Mouse (Mus musculus) spleen, adult 12 weeks (tissue): ENCODE results near the gene Gm1113.

Source experiments
- DNase-seq: peaks from one replicate; pipeline ENCODE4 v3.0.0; 2022; ENCODE audit warnings: low spot score

Gene Gm1113

GRCm38 (mm10) chr9:35523941-35524411, 5.9 kb upstream of the Gm1113 start:
- DNase-seq: no peak

GRCm38 (mm10) chr9:35523541-35523940, 5.5 kb upstream of the Gm1113 start:
- no peak for DNase-seq

- no peak for DNase-seq
Measured at GRCm38 (mm10) chr9:35522821-35523515, 4.9 kb upstream of the Gm1113 start.

GRCm38 (mm10) chr9:35522241-35522640, 4.2 kb upstream of the Gm1113 start:
- DNase-seq: no peak

- DNase-seq: no peak
Measured at GRCm38 (mm10) chr9:35520631-35521348, 2.7 kb upstream of the Gm1113 start.

- DNase-seq: no peak
Measured at GRCm38 (mm10) chr9:35516711-35517110, 1.4 kb downstream of the Gm1113 start.

- no peak for DNase-seq
Measured at GRCm38 (mm10) chr9:35516182-35516581, 1.9 kb downstream of the Gm1113 start.

GRCm38 (mm10) chr9:35513900-35514299, 4.2 kb downstream of the Gm1113 start:
- no peak for DNase-seq

GRCm38 (mm10) chr9:35508234-35508633, 9.8 kb downstream of the Gm1113 start:
- DNase-seq: no peak

GRCm38 (mm10) chr9:35502361-35503000, 15.6 kb downstream of the Gm1113 start:
- no peak for DNase-seq

GRCm38 (mm10) chr9:35499946-35500345, 18.1 kb downstream of the Gm1113 start:
- DNase-seq: no peak

- DNase-seq: no peak
Measured at GRCm38 (mm10) chr9:35495471-35495870, 22.6 kb downstream of the Gm1113 start.

- DNase-seq: no peak
Measured at GRCm38 (mm10) chr9:35494937-35495336, 23.1 kb downstream of the Gm1113 start.

GRCm38 (mm10) chr9:35493733-35494092, 24.4 kb downstream of the Gm1113 start:
- DNase-seq: no peak

- no peak for DNase-seq
Measured at GRCm38 (mm10) chr9:35493033-35493732, 24.9 kb downstream of the Gm1113 start.

- no peak for DNase-seq
Measured at GRCm38 (mm10) chr9:35491109-35491866, 26.8 kb downstream of the Gm1113 start.

- no peak for DNase-seq
Measured at GRCm38 (mm10) chr9:35488496-35488895, 29.6 kb downstream of the Gm1113 start.

- DNase-seq: no peak
Measured at GRCm38 (mm10) chr9:35486616-35487015, 31.5 kb downstream of the Gm1113 start.

GRCm38 (mm10) chr9:35483949-35484348, 34.1 kb downstream of the Gm1113 start:
- no peak for DNase-seq

GRCm38 (mm10) chr9:35482014-35482898, 35.8 kb downstream of the Gm1113 start:
- DNase-seq: no peak

GRCm38 (mm10) chr9:35479456-35479855, 38.6 kb downstream of the Gm1113 start:
- no peak for DNase-seq
